Mouse (Mus musculus): ENCODE measurements around the gene Trabd2b. TPM values are rescaled to one million over a fixed set of nuclear protein-coding genes. Genes with fewer than 3 reads are reported as not detected.

Trabd2b gene
- 0.98 TPM for polyA plus RNA-seq (2015; fragmentation: Illumina TruSeq; extraction: RNeasy Lipid Tissue Mini Kit (QIAGEN cat#74804); ENCODE audit: insufficient read depth, low read depth, low replicate concordance)

GRCm38 (mm10) chr4:114406355-114407101 is at the start of gene Trabd2b:
Trabd2b (plus strand) TSS chr4:114406724.

Other genes starting within 250 kb of the Trabd2b start
- gene Skint11, start 243.3 kb upstream of the Trabd2b start, polyA plus RNA-seq (2015; fragmentation: Illumina TruSeq; extraction: RNeasy Lipid Tissue Mini Kit (QIAGEN cat#74804); ENCODE audit: insufficient read depth, low read depth, low replicate concordance): not detected